ENCODE assay signal across 9 mouse cellular contexts in genomic region chr7:144931778-144932177, GRCm38 (mm10). TPM values are rescaled to one million over a fixed set of nuclear protein-coding genes. Genes with fewer than 3 reads are reported as not detected.
A peak's percentile ranks its signal among the peaks of the same experiment; 100 is the strongest.
DNase-seq lines count a peak whose midpoint lies in the region; ATAC-seq and TF ChIP-seq lines count a peak whose summit lies in the region.
"Had no signal": no experiment of that assay in that cellular context is flagged by ENCODE, and none has a peak within 500 bp of the region (broad histone marks: within the 10 kb centered on the region; RNA-seq: fewer than 3 reads in every experiment).

No protein-coding gene starts in this region.

- DNase-seq in kidney, adult 2 months, result no peak
- DNase-seq in brain, embryonic 14.5 days (ENCODE audit: low read depth), result peak; percentile 50
- DNase-seq in limb, embryonic 10.5 days (ENCODE audit: low spot score), result peak; percentile 75
- peak; percentile 58 to 59 for DNase-seq in thymus, postnatal 36 days
- no peak for DNase-seq in layer of hippocampus, adult 11-12 months (ENCODE audit: low spot score)
- no peak for DNase-seq in frontal cortex, postnatal 25 days (ENCODE audit: low spot score in 2 of 2)

- no peak overlapping the region for H3K4me3 ChIP-seq in kidney, adult 2 months (ENCODE audit: insufficient read depth, low read depth, low read length)
- no peak overlapping the region for H3K4me3 ChIP-seq in kidney, embryonic 14.5 days (ENCODE audit: low read length)
- no peak overlapping the region for H3K4me3 ChIP-seq in ES-Bruce4 (ENCODE audit: low read depth, low read length)
- H3K4me3 ChIP-seq in limb, embryonic 10.5 days, result no peak overlapping the region
- H3K4me3 ChIP-seq: neural tube, embryonic 13.5 days had no signal

- TF ChIP-seq CTCF in kidney, adult 2 months (conservative IDR thresholded peaks at IDR 0.05; ENCODE audit: insufficient read depth, insufficient read length, low read depth, low read length), result peak; percentile 52; the same call in 1 of the 2 replicates
- peak; percentile 87 for TF ChIP-seq CTCF in ES-Bruce4 (IDR thresholded peaks at IDR 0.05; ENCODE audit: low read depth, low read length)
- TF ChIP-seq CTCF in brain, embryonic 14.5 days (IDR thresholded peaks at IDR 0.05; ENCODE audit: borderline replicate concordance, extremely low read depth, insufficient read depth, insufficient read length), result peak; percentile 65

- H3K4me2 ChIP-seq in kidney, embryonic 14.5 days (replicated peaks; ENCODE audit: low read depth, low read length), result no peak overlapping the region
- H3K4me2 ChIP-seq: neural tube, embryonic 13.5 days had no signal

- H3K9me3 ChIP-seq in kidney, embryonic 14.5 days (ENCODE audit: control insufficient read depth, low read length), result no peaks in the 10 kb centered on the region
- no peaks in the 10 kb centered on the region for H3K9me3 ChIP-seq in ES-Bruce4 (replicated peaks; ENCODE audit: control insufficient read depth, insufficient read depth, low read length, poor library complexity, severe bottlenecking)
- no peaks in the 10 kb centered on the region for H3K9me3 ChIP-seq in limb, embryonic 10.5 days (replicated peaks)
- H3K9me3 ChIP-seq: neural tube, embryonic 13.5 days had no signal

- TF ChIP-seq POLR2A in kidney, adult 2 months (IDR thresholded peaks at IDR 0.05; ENCODE audit: low read depth, low read length), result no peak
- no peak for TF ChIP-seq POLR2A in ES-Bruce4 (IDR thresholded peaks at IDR 0.05; ENCODE audit: insufficient read depth, low read length)
- no peak for TF ChIP-seq POLR2A in brain, embryonic 14.5 days (IDR thresholded peaks at IDR 0.05; ENCODE audit: borderline replicate concordance, extremely low read depth, insufficient read depth, insufficient read length, poor library complexity, severe bottlenecking)

- H3K9ac ChIP-seq in kidney, embryonic 14.5 days (ENCODE audit: low read depth, low read length), result no peak overlapping the region
- no peak overlapping the region for H3K9ac ChIP-seq in ES-Bruce4 (ENCODE audit: low read depth, poor library complexity, severe bottlenecking)
- H3K9ac ChIP-seq: neural tube, embryonic 13.5 days had no signal

- WGBS in kidney, adult 2 months, result 31% methylated on average over 3 of the region's 3 CpGs
- WGBS in kidney, embryonic 14.5 days, result 10% methylated on average over 3 of the region's 3 CpGs
- WGBS in limb, embryonic 10.5 days, result 23% methylated on average over 3 of the region's 3 CpGs

- no peak overlapping the region for H3K27ac ChIP-seq in kidney, adult 2 months (ENCODE audit: insufficient read depth, low read depth, low read length)
- no peak overlapping the region for H3K27ac ChIP-seq in kidney, embryonic 14.5 days (ENCODE audit: low read depth, low read length)
- H3K27ac ChIP-seq in ES-Bruce4 (ENCODE audit: insufficient read depth, low read length), result no peak overlapping the region
- no peak overlapping the region for H3K27ac ChIP-seq in limb, embryonic 10.5 days
- H3K27ac ChIP-seq: neural tube, embryonic 13.5 days had no signal

- ATAC-seq in kidney, embryonic 14.5 days (ENCODE audit: low FRiP score, low TSS enrichment), result no peak

- no peaks in the 10 kb centered on the region for H3K27me3 ChIP-seq in kidney, adult 2 months (replicated peaks; ENCODE audit: control insufficient read depth, insufficient read depth, low read length)
- H3K27me3 ChIP-seq in kidney, embryonic 14.5 days (ENCODE audit: control insufficient read depth, insufficient read depth, low read length), result no peaks in the 10 kb centered on the region
- no peaks in the 10 kb centered on the region for H3K27me3 ChIP-seq in ES-Bruce4 (ENCODE audit: control insufficient read depth, insufficient read depth, low read length, poor library complexity, severe bottlenecking)
- no peaks in the 10 kb centered on the region for H3K27me3 ChIP-seq in limb, embryonic 10.5 days (ENCODE audit: low read depth, poor library complexity, severe bottlenecking)
- H3K27me3 ChIP-seq: neural tube, embryonic 13.5 days had no signal

- 0 out of 2 replicates have a peak, but pooled peaks have one; percentile 26 for TF ChIP-seq EP300 in ES-Bruce4 (IDR thresholded peaks at IDR 0.05; ENCODE audit: insufficient read depth, low read depth, low read length)

- H3K36me3 ChIP-seq in kidney, adult 2 months (ENCODE audit: control insufficient read depth, insufficient read depth, low read length), result no peaks in the 10 kb centered on the region
- H3K36me3 ChIP-seq in kidney, embryonic 14.5 days (ENCODE audit: control insufficient read depth, insufficient read depth, low read length), result peaks cover 69% of the 10 kb centered on the region
- peaks cover 22% of the 10 kb centered on the region for H3K36me3 ChIP-seq in ES-Bruce4 (ENCODE audit: control insufficient read depth, insufficient read depth, low read length, poor library complexity, severe bottlenecking)
- peaks cover 81% of the 10 kb centered on the region for H3K36me3 ChIP-seq in limb, embryonic 10.5 days

- peaks cover 19% of the 10 kb centered on the region for H3K4me1 ChIP-seq in kidney, adult 2 months (ENCODE audit: control insufficient read depth, insufficient read depth, low read length)
- H3K4me1 ChIP-seq in kidney, embryonic 14.5 days (ENCODE audit: control insufficient read depth, insufficient read depth, low read length), result peaks cover 4% of the 10 kb centered on the region
- H3K4me1 ChIP-seq in ES-Bruce4 (ENCODE audit: control insufficient read depth, insufficient read depth, low read length), result no peaks in the 10 kb centered on the region
- H3K4me1 ChIP-seq in limb, embryonic 10.5 days, result peaks cover 25% of the 10 kb centered on the region

RNA-seq across cellular contexts. Expression of gene Ccnd1, which starts 7.9 kb away (rescaled TPM):
- 137 and 139 TPM in 2 replicates for polyA plus RNA-seq in kidney, adult 2 months (2012; rRNA removed)
- 231 and 315 TPM in 2 replicates for polyA plus RNA-seq in kidney, embryonic 14.5 days (2014; fragmentation: Nextera tagmentation; extraction: Ambion mirVana)
- polyA plus RNA-seq in ES-Bruce4 (2011; ENCODE audit: insufficient read depth, insufficient read length, low read depth, missing spikeins), result 36.3 and 36.5 TPM in 2 replicates
- 46.2 and 55.4 TPM in 2 replicates for polyA plus RNA-seq in brain, embryonic 14.5 days (2012; rRNA removed)
- polyA plus RNA-seq in limb, embryonic 10.5 days (2016; fragmentation: Nextera tagmentation; extraction: Ambion mirVana), result 152 and 160 TPM in 2 replicates

RNA-seq across cellular contexts. Expression of gene LTO1, which starts 16.9 kb away (rescaled TPM):
- polyA plus RNA-seq in kidney, adult 2 months (2012; rRNA removed), result 19.0 and 19.8 TPM in 2 replicates
- 19.2 and 20.3 TPM in 2 replicates for polyA plus RNA-seq in kidney, embryonic 14.5 days (2014; fragmentation: Nextera tagmentation; extraction: Ambion mirVana)
- 21.5 and 30.7 TPM in 2 replicates for polyA plus RNA-seq in ES-Bruce4 (2011; ENCODE audit: insufficient read depth, insufficient read length, low read depth, missing spikeins)
- 40.7 and 42.2 TPM in 2 replicates for polyA plus RNA-seq in brain, embryonic 14.5 days (2012; rRNA removed)
- 23.4 and 27.2 TPM in 2 replicates for polyA plus RNA-seq in limb, embryonic 10.5 days (2016; fragmentation: Nextera tagmentation; extraction: Ambion mirVana)

RNA-seq across cellular contexts. Expression of gene Fgf15, which starts 35.4 kb away (rescaled TPM):
- not detected in 2 replicates for polyA plus RNA-seq in kidney, adult 2 months (2012; rRNA removed)
- polyA plus RNA-seq in kidney, embryonic 14.5 days (2014; fragmentation: Nextera tagmentation; extraction: Ambion mirVana), result 2.2 and 2.5 TPM in 2 replicates
- polyA plus RNA-seq in ES-Bruce4 (2011; ENCODE audit: insufficient read depth, insufficient read length, low read depth, missing spikeins), result 3.1 and 3.3 TPM in 2 replicates
- 24.6 and 28.4 TPM in 2 replicates for polyA plus RNA-seq in brain, embryonic 14.5 days (2012; rRNA removed)
- polyA plus RNA-seq in limb, embryonic 10.5 days (2016; fragmentation: Nextera tagmentation; extraction: Ambion mirVana), result 0.35 and 0.70 TPM in 2 replicates

Comparison
In these comparisons a context has a peak if more than half of its experiments do, and no peak if none do; other contexts are left out.
1. DNase-seq: peak in brain, embryonic 14.5 days (single experiment), limb, embryonic 10.5 days (single experiment) and thymus, postnatal 36 days (2 of 2); none in kidney, adult 2 months (single experiment), layer of hippocampus, adult 11-12 months (single experiment) and frontal cortex, postnatal 25 days (0 of 2).
2. Peak in every context shown above with its lines, with median percentiles within 50 percentile points of each other: CTCF ChIP-seq.